Mouse (Mus musculus) cerebellum, postnatal 10 days (tissue): ENCODE results near the gene Ttc6.

Experiments
- DNase-seq, 2 experiments: peaks; one replicate each; pipeline ENCODE4 v3.0.0; 2021; ENCODE audit warnings: mixed read lengths in 2 of 2

Gene Ttc6

DNA sequence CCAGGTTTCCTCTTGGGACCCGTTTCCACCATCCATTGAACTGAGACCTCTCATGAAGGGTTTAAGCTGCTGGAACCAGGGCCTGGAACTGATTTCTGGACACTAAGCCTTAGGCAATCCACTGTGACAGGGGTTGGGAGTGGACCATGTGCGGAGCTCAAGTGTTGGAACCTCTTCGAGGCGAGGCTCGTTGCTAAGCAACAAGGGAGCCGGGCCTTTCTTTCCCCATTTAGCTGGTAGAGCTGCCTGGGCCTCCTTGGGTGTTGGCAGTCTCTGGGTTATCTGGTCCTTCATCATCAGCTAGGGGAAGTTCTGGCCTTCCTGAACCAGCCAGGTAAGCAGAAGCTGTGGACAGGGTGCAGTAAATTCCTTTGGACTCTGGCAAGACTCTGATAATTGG lies at the start of gene Ttc6:
Ttc6 (plus strand) TSS at position 205 of the 400 bp plus-strand sequence.
- no peak for DNase-seq

DNA sequence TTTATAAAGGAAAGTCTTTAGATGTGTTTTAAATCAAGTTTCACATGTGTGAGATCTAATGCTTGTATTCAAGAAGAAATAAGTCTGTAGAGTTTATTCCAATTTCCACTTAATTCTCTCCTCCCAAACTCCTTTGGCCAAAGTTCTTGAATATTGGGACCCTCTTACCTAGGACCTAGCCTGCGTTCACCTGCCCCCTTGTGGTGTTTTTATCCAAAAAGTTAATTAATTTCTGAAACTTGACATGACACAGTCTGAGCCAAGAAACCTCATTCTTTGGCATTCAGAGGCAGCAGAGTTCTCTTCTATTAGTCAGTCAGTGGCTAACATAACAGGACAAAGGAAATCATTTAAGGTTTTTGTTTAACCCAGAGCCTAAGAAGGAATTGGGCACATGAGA lies 49.4 kb upstream of the Ttc6 start:
- no peak for DNase-seq

- no peak for DNase-seq
Measured at GRCm38 (mm10) chr12:57515702-57516377, 48.1 kb upstream of the Ttc6 start.

DNA sequence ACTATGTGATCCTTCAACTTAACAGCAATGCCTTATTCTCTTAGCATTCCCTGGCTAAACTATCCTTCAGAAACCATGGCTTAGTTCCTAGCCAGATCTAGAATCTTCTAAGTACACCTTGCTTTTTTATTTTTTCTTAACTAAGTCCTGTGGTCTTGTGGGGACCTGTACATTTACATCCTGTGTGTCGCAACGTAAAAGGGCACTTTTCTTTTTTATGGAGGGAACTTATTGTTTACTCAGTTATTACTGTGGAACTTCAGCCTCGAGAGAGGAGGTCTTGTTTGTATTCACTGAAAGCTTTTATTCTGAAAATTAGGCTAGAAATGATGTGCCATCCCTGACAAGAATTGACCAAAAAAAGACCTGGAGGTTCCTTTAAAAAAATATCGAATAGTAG lies 35.6 kb upstream of the Ttc6 start:
- no peak for DNase-seq

GRCm38 (mm10) chr12:57530474-57530873 lies 33.4 kb upstream of the Ttc6 start:
- no peak for DNase-seq

DNA sequence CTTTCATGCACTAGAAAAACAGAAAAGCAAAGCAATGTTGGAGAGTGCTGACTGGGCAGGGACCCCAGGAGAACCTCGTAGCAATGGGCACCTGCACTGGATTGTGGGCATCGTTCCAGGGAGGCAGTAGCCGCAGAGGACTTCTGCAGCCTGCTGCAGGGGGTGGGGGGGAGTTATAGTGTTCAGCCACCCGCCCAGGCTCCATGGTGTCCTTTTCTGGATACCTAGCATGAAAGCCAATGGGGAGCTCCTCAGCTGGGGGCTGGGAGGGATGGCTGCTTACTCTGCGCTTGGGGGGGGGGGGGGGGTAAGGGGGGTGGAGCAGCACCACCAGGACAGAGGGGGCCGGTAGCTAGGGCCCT lies 29.4 kb upstream of the Ttc6 start:
- no peak for DNase-seq

DNA sequence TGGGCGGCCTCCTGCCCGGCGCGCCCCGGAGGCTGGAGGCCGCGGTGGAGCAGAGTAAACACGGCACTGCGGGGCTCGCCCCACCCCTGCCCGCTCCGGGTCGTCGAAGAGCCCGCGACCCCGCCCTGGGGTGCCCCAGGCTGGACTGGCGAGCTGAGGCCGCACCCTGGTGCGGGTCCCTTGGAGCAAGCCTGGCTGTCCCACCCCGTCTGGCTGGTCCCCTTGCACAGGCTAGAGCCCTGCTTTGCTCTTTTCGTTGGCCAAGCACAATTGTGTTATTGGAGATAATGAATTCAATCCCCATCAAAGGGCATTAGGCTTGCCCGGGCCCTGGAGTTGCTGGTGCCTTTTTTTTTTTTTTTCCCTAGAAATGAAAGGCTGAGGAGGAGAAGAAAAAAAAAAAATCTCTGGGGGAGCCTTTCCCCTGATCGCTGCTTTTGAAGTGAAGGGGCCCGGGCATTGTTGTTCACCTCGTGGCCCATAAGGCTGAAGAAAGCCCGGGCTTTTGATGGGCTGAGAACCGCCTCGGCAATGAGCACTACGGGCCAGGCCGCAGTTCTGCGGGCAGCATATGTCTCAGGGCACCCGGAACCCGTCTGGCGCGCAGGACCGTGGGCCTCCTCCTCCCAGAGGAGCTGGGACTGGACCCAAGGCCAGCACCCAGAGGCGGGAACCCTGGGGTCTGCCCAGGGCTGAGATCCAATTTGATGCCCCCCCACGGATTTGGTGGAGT lies 28.9 kb upstream of the Ttc6 start:
- DNase-seq, result peak; percentile 27 to 36

- DNase-seq, result no peak
Measured at GRCm38 (mm10) chr12:57536056-57536908, 27.6 kb upstream of the Ttc6 start.

- no peak for DNase-seq
Measured at GRCm38 (mm10) chr12:57536909-57537670, 26.8 kb upstream of the Ttc6 start.

DNA sequence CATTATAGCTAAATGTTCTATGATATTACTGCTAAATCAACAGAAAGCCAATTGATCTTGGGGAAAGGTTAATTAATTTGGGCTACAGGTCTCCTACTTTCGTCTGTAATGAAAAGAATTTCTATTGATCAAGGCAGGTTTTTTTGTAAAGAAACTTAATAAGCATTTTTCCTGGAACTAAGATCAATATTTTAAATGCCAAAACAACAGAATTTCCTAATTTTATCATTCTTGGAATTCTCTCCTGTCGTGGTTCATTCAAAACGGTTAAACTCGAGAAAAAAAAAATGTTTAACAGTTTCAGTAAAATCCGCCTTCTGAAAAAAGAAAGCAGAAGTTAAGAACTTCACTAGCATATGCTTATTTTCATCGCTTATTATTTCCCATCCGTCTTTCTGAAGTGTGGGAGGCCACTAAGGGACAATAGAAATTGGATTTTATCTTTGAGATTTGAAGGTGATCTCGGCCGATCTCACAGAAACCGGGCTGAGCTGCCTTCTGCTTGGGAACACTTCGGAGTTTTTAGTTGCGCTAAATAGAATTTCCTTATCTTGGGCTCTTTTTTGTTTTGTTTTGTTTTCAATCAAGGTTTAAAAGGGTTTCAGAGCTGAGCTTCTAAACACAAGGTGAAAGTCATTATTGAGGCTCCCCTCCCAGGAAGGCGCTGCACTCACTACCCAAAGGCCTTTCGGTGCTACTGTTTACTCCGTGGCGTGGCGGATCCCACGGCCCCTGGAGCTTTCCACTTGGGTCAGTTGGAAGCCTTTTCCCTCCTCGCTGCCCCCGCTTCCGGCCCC lies 25.9 kb upstream of the Ttc6 start:
- peak; percentile 37 to 45 for DNase-seq

DNA sequence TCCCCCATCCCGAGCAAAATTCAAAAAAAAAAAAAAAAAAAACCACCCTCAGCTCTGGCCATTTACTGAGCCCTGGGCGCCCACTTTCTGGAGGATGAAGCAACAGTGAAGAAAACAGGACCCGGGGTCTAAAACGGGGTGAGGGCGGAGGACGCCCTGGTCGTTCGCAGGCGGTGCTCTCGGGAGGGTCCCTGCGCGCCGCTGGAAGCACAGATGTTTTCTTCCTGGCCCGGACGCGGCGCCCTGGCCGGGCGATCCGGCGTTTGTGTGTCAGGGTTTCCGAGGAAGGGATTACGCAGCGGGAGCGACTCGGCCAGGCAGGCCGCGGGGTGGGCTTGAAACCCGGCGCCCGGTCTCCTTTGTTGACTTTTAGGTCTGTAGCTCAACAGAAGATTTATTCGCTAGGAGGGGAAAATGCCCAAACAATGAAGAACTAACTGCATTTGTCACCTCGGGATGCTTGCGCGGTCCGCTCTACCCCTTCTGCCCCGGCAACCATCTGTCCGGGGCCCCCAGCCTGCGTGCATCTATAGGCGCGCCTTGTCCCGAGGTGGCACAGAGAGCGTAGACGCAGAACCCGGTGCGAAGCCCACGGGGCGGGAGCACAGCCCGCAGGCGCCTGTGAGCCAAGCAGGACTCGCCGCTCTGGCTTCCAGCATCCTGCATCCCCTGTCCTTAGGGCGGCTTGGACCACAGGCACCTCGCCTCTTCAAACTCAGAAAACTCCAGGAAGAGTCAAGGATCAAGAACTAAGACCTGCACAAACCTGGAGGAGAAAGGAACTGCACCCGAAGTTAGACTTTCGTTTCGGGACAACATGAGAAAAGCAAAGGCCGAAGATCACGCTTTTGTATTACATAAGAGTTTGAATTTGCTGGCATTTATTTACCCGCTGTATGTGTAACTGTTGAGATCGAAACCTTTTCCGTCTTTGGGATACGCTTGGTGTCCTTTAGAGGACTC lies 25.0 kb upstream of the Ttc6 start:
- DNase-seq, result peak; percentile 43 to 61

GRCm38 (mm10) chr12:57539551-57539985 lies 24.3 kb upstream of the Ttc6 start:
- peak; percentile 41 to 57 for DNase-seq

- peak in 1 of 2 experiments; percentile 39 for DNase-seq
Measured at GRCm38 (mm10) chr12:57541118-57541517, 22.8 kb upstream of the Ttc6 start.

- peak; percentile 41 to 46 for DNase-seq
Measured at GRCm38 (mm10) chr12:57541931-57542745, 21.8 kb upstream of the Ttc6 start.

DNA sequence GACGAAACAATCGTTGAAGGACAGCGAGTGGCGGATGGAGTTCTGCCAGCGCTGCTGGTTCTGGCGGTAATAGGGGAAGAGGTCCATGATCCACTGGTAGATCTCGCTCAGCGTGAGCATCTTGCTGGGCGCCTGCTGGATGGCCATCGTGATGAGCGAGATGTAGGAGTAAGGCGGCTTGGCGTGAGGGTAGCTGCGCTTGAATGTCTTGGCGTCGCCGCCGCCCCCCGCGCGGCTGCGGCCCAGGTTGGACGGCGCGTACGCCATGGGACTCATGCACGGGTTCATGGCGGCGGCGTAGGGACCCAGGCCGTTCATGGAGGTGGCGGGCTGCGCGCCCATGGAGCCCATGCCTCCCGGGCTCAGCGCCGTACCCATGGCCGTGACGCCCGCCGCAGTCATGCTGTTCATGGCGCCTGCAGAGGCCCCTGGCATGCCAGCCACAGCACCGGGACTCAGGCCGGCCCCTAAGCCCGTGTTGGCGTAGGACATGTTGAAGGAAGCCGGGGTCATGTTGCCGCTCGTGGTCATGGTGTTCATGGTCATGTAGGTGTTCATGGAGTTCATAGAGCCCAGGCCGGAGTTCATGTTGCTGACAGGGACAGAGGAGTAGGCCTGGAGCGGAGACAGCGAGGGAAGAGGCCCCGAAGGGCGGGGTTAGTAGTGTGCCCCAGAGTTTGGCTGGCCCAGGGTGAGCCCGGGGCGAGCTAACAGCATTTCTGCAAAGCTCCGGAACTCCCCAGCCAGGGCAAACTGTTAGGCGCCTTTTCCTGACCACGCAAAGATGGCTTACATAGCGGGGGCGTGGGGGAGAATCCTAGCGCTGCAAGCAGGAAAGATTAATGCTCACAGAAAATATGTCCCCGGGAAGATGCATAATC lies 20.9 kb upstream of the Ttc6 start:
- peak in 1 of 2 experiments; percentile 36 for DNase-seq

DNA sequence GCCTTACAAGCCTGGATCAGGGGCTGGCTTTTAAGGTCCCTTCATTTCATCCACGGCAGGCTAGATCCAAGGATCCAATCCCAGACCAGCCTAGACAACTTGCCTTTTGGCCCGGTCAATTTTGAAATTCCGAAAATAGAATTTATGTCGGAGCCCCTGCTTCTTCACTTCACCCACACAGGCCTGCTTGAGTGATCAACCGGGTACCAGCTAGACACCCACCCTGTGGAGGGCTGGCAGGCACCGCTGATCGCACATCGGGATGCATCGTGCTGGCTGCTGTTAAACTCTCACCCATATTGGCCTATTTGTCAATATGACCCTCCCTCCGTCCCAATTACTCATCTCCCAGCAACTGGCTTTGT lies 20.3 kb upstream of the Ttc6 start:
- peak; percentile 37 for DNase-seq

GRCm38 (mm10) chr12:57544641-57545370 lies 19.1 kb upstream of the Ttc6 start:
- peak; percentile 69 to 75 for DNase-seq
